Mouse (Mus musculus): Measurements from ENCODE around the gene Rnf114. TPM values are rescaled to one million over a fixed set of nuclear protein-coding genes. Genes with fewer than 3 reads are reported as not detected.

Gene Rnf114
- polyA plus RNA-seq, 1 experiment from 2014 or later, result 133 TPM

DNA sequence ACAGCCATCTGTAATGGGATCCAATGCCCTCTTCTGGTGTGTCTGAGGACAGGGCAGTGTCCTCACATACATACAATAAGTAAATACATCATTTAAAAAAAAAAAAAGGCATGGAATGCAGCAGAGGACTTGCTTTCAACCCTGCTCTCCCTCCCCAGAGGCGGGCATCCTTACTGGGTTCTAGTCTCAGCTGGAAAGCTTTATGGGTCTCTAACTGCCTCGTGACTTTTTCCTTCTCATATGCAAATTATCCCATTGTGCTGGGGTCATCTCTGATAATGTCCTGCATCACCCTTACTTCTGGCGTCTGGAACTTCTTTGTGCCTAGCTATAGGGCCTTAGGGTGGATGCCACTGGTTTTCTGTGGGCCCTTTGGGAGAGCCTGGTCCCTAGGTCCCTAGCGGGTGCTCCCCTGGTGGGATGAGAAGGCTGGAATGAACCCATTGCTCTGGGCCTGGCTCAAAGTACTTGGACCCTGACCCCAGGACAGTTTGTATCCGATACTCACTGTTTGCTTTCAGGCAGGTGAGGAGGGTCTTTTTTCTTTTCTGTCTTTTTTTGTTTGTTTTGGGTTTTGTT lies 37.6 kb downstream of the Rnf114 start:
- H3K4me2 ChIP-seq (ENCODE audit: low read length), result no peak overlapping the region
- no peaks in the 10 kb centered on the region for H3K9me3 ChIP-seq (ENCODE audit: control insufficient read depth, low read length)
- no peak for ATAC-seq
- 35% methylated on average over 5 of the region's 5 CpGs for WGBS
- no peak overlapping the region for H3K27ac ChIP-seq (ENCODE audit: low read length)
- no peaks in the 10 kb centered on the region for H3K4me1 ChIP-seq (replicated peaks; ENCODE audit: control insufficient read depth, insufficient read depth, low read length)
- H3K9ac ChIP-seq (replicated peaks; ENCODE audit: low read depth, low read length), result no peak overlapping the region
- H3K4me3 ChIP-seq (replicated peaks; ENCODE audit: low read length), result no peak overlapping the region
- H3K36me3 ChIP-seq (ENCODE audit: control insufficient read depth, insufficient read depth), result no peaks in the 10 kb centered on the region
- no peaks in the 10 kb centered on the region; the same call in 1 of the 2 replicates for H3K27me3 ChIP-seq (replicated peaks; ENCODE audit: control insufficient read depth, insufficient read depth, low read length)

DNA sequence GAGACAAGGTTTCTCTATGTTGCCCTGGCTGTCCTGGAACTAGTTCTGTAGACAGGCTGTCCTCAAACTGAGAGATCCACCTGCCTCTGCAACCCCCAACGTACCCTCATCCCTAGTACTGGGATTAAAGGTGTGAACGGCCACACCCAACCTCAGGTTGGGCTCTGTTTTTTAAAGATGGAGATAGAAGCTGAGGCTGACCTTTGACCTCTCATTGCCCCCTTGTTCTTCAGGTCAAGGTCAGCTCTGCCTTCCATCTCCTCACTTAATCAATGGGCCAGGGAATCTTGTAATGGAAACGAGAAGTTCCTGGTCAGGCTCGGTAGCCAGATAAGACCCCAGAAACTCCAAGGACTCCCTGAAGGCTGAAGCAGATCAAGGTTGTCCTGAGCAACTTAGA lies 38.1 kb downstream of the Rnf114 start:
- H3K4me3 ChIP-seq (replicated peaks; ENCODE audit: low read length), result no peak overlapping the region
- WGBS, result 79% methylated on average over 4 of the region's 4 CpGs
- H3K9ac ChIP-seq (replicated peaks; ENCODE audit: low read depth, low read length), result no peak overlapping the region
- no peaks in the 10 kb centered on the region; the same call in 1 of the 2 replicates for H3K27me3 ChIP-seq (replicated peaks; ENCODE audit: control insufficient read depth, insufficient read depth, low read length)
- H3K4me2 ChIP-seq (ENCODE audit: low read length), result no peak overlapping the region
- no peaks in the 10 kb centered on the region for H3K9me3 ChIP-seq (ENCODE audit: control insufficient read depth, low read length)
- H3K36me3 ChIP-seq (ENCODE audit: control insufficient read depth, insufficient read depth), result no peaks in the 10 kb centered on the region
- ATAC-seq, result no peak
- no peak overlapping the region for H3K27ac ChIP-seq (ENCODE audit: low read length)
- no peaks in the 10 kb centered on the region for H3K4me1 ChIP-seq (replicated peaks; ENCODE audit: control insufficient read depth, insufficient read depth, low read length)

DNA sequence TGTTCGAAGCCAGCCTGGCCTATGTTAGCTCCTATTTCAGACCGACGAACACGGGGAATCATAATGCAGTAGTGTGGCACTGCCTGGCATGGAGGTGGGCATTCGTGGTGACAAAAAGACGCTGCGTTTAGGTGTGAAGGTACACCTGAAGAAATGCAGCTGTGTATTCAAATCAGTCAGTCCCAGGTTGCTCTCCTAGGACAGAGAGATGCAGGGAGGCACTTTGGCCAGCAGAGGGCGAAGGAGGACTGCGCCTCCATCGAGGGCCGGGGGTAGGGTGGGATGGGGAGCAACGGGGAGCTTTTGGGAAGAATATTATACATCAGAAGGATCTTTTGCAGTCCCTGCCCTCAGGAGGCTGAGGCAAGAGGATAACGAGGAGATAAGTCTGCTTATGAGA lies 39.7 kb downstream of the Rnf114 start:
- Histone ChIP-seq H3K9ac (replicated peaks; ENCODE audit: low read depth, low read length) (no peak overlapping the region), H3K27ac (ENCODE audit: low read length) (no peak overlapping the region), H3K27me3 (replicated peaks; ENCODE audit: control insufficient read depth, insufficient read depth, low read length) (peaks cover 10% of the 10 kb centered on the region), H3K4me1 (replicated peaks; ENCODE audit: control insufficient read depth, insufficient read depth, low read length) (peaks cover under 1% of the 10 kb centered on the region; the same call in 1 of the 2 replicates), H3K9me3 (ENCODE audit: control insufficient read depth, low read length) (no peaks in the 10 kb centered on the region), H3K4me3 (replicated peaks; ENCODE audit: low read length) (no peak overlapping the region), H3K36me3 (ENCODE audit: control insufficient read depth, insufficient read depth) (no peaks in the 10 kb centered on the region), H3K4me2 (ENCODE audit: low read length) (no peak overlapping the region)
- 21% methylated on average over 13 of the region's 13 CpGs for WGBS
- ATAC-seq, result no peak

DNA sequence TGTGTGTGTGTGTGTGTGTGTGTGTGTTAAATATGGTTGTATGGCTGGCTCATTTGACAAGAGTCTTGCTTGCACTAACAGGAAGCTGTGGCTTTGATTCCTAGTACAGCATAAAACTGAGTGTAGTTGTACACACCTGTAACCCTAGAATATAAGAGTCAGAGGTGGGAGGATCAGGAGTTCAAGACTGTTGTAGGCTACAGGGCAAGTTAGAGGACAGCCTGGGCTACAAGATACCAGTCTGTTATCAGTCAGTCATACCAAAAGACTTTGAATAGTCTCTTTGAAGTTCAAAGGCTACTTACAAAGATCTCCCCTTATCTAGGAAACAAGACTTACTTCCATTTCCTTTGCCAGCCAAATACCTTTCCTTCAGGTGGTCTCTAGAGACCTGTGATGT lies 41.4 kb downstream of the Rnf114 start:
- H3K4me1 ChIP-seq (replicated peaks; ENCODE audit: control insufficient read depth, insufficient read depth, low read length), result peaks cover 12% of the 10 kb centered on the region
- H3K27ac ChIP-seq (ENCODE audit: low read length), result no peak overlapping the region
- H3K9ac ChIP-seq (replicated peaks; ENCODE audit: low read depth, low read length), result no peak overlapping the region
- no peak overlapping the region for H3K4me2 ChIP-seq (ENCODE audit: low read length)
- no peak overlapping the region for H3K4me3 ChIP-seq (replicated peaks; ENCODE audit: low read length)
- H3K36me3 ChIP-seq (ENCODE audit: control insufficient read depth, insufficient read depth), result no peaks in the 10 kb centered on the region
- ATAC-seq, result no peak
- peaks cover 23% of the 10 kb centered on the region for H3K27me3 ChIP-seq (replicated peaks; ENCODE audit: control insufficient read depth, insufficient read depth, low read length)
- no peaks in the 10 kb centered on the region for H3K9me3 ChIP-seq (ENCODE audit: control insufficient read depth, low read length)

DNA sequence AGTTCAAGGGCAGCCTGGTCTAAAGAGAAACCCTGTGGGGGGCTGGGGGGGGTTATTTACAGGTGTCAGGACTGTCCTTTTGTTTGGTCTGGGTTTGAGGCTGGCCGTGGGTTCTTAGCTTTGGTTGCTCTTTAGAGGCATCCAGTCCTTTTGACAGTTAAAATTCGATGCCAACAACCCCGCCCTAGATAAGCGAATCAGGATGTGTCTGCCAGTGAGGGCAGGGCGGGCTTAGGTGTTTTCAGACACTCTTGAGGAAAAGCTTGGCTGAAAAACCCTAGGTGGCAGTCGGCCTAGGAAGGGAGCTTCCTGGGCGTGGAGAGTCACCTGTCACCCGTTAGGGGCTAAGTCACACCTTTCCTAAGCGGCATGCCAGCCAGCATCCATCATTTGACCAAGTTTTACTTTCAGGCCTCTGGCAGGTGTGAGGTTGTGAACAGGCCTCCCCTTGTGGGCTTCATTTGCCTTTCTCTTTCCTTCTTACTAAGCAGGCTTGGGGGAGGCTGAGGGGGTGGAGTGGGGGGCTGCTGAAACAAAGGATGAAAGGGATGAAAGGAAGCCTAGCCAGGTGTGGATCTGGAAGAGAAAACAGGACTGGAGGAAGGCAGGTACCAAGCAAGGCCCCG lies 44.0 kb downstream of the Rnf114 start:
- Histone ChIP-seq H3K4me2 (ENCODE audit: low read length) (no peak overlapping the region), H3K36me3 (ENCODE audit: control insufficient read depth, insufficient read depth) (no peaks in the 10 kb centered on the region), H3K27me3 (replicated peaks; ENCODE audit: control insufficient read depth, insufficient read depth, low read length) (peaks cover 36% of the 10 kb centered on the region), H3K4me3 (replicated peaks; ENCODE audit: low read length) (no peak overlapping the region), H3K9ac (replicated peaks; ENCODE audit: low read depth, low read length) (no peak overlapping the region), H3K27ac (ENCODE audit: low read length) (no peak overlapping the region), H3K4me1 (replicated peaks; ENCODE audit: control insufficient read depth, insufficient read depth, low read length) (peaks cover 12% of the 10 kb centered on the region), H3K9me3 (ENCODE audit: control insufficient read depth, low read length) (no peaks in the 10 kb centered on the region)
- ATAC-seq, result no peak
- WGBS, result 47% methylated on average over 10 of the region's 10 CpGs

DNA sequence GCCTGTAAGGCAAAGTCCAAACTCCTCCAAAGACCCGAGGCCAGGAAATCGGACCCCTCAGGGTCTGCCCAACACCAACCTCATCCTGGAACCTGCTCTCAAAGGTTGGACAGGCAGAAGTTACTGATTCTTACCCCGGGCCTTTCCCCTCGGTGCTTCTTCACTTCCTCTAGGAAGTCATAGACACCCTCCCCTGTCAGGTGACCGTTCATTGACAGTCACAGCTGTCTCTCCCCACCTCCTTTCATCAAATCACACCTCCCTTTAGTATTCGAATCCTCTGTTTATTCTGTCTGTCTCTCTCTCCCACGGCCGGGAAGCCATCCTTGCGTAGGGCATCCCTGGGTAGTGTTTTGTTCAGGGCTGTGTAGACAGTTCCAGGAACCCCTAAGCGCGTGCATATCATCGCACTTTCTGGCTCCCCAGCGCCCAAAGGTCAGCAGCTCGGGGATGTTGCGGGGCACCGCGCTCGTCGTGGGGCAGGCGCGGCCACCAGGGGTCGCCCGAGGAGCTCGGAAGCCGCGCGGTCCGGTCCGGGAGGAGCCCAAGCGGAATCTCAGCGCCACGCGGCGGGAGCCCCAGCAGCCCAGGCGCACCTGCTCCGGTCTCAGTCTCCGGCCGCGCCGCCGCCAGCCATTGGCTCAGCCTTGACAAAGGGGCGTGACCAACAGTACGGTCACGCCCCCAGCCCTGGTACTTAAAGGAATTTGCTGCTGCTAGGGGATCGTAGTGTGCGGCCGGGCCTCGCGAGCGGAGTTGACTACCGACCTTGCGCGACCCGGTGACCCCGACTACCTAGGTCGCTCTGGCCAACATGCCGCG lies 45.2 kb downstream of the Rnf114 start, which contains the start of gene Snai1:
Snai1 (plus strand) TSS at position 720 of the 822 bp plus-strand sequence.
- Histone ChIP-seq H3K27ac (ENCODE audit: low read length) (no peak within 1 kb of the TSS), H3K36me3 (ENCODE audit: control insufficient read depth, insufficient read depth) (no peaks in the 10 kb centered on the region), H3K4me3 (replicated peaks; ENCODE audit: low read length) (peak within 1 kb of the TSS; percentile 50), H3K9me3 (ENCODE audit: control insufficient read depth, low read length) (no peaks in the 10 kb centered on the region), H3K4me1 (replicated peaks; ENCODE audit: control insufficient read depth, insufficient read depth, low read length) (peaks cover 12% of the 10 kb centered on the region), H3K27me3 (replicated peaks; ENCODE audit: control insufficient read depth, insufficient read depth, low read length) (peaks cover 36% of the 10 kb centered on the region), H3K4me2 (ENCODE audit: low read length) (peak within 1 kb of the TSS; percentile 92), H3K9ac (replicated peaks; ENCODE audit: low read depth, low read length) (peak within 1 kb of the TSS; percentile 38)
- ATAC-seq, result peak; percentile 97
- WGBS, result 1% methylated on average over 56 of the region's 58 CpGs

DNA sequence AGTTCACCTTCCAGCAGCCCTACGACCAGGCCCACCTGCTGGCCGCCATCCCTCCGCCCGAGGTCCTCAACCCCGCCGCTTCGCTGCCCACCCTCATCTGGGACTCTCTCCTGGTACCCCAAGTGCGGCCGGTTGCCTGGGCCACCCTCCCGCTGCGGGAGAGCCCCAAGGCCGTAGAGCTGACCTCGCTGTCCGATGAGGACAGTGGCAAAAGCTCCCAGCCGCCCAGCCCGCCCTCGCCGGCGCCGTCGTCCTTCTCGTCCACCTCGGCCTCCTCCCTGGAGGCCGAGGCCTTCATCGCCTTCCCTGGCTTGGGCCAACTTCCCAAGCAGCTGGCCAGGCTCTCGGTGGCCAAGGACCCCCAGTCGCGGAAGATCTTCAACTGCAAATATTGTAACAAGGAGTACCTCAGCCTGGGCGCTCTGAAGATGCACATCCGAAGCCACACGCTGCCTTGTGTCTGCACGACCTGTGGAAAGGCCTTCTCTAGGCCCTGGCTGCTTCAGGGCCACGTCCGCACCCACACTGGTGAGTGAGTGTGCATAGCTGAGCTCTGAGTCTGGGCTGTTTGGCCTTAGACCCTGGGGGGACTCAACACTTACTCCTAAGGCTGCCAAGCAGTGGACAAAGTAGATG lies 46.3 kb downstream of the Rnf114 start:
- 35% methylated on average over 33 of the region's 34 CpGs for WGBS
- Histone ChIP-seq H3K4me1 (replicated peaks; ENCODE audit: control insufficient read depth, insufficient read depth, low read length) (peaks cover 12% of the 10 kb centered on the region), H3K9me3 (ENCODE audit: control insufficient read depth, low read length) (no peaks in the 10 kb centered on the region), H3K4me2 (ENCODE audit: low read length) (peak overlapping the region; percentile 92), H3K4me3 (replicated peaks; ENCODE audit: low read length) (peak overlapping the region; percentile 50), H3K27me3 (replicated peaks; ENCODE audit: control insufficient read depth, insufficient read depth, low read length) (peaks cover 36% of the 10 kb centered on the region), H3K9ac (replicated peaks; ENCODE audit: low read depth, low read length) (0 out of 2 replicates have a peak overlapping the region, but pooled peaks have one; percentile 38), H3K27ac (ENCODE audit: low read length) (no peak overlapping the region), H3K36me3 (ENCODE audit: control insufficient read depth, insufficient read depth) (no peaks in the 10 kb centered on the region)
- no peak for ATAC-seq

DNA sequence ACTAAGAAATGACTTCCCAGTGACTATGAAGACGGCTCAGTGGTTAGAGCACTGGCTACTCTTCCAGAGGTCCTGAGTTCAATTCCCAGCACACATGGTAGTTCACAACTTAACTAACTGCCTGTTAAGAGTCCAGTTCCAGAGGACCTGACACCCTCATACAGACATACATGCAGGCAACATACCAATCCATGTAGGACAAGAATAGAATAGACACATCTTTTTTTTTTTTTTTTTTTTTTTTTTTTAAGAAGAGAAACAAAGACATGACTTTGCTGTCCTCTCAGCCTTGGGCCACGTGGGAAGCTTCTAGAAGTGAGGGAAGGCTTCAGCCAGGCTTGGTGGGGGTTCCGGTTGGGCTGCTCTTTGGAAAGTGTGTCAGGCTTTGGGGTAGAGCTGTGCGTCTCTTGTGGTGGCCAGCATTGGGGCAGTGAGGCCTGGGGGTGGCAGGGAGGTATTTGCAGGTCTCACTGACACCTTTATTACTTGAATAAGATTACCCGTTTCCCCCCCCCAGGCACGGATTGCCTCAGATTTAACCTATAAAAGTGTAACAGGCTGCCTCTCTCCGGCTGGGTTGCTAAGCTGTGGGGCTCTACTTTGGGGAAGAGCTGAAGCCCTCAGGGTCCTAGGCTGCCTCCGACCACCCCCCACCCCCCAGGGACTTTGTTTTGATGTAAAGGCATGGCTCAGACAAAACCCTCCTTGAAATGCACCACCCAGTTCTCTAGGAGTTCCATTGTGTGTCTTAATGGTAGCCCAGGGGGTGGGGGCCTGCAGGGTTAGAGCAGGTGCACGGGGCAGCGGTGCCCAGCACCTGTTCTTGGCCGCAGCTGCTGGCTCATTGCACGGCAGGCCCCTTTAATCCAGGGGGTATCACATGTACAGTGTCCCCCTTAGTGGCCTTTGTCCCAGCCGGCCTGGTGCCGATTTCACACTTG lies 47.4 kb downstream of the Rnf114 start:
- no peak overlapping the region; the same call in 1 of the 2 replicates for H3K4me3 ChIP-seq (replicated peaks; ENCODE audit: low read length)
- H3K4me2 ChIP-seq (ENCODE audit: low read length), result no peak overlapping the region
- WGBS, result 19% methylated on average over 14 of the region's 14 CpGs
- no peak for ATAC-seq
- H3K27ac ChIP-seq (ENCODE audit: low read length), result no peak overlapping the region
- peaks cover 12% of the 10 kb centered on the region for H3K4me1 ChIP-seq (replicated peaks; ENCODE audit: control insufficient read depth, insufficient read depth, low read length)
- H3K27me3 ChIP-seq (replicated peaks; ENCODE audit: control insufficient read depth, insufficient read depth, low read length), result peaks cover 36% of the 10 kb centered on the region
- H3K9ac ChIP-seq (replicated peaks; ENCODE audit: low read depth, low read length), result no peak overlapping the region
- H3K36me3 ChIP-seq (ENCODE audit: control insufficient read depth, insufficient read depth), result no peaks in the 10 kb centered on the region
- H3K9me3 ChIP-seq (ENCODE audit: control insufficient read depth, low read length), result no peaks in the 10 kb centered on the region
